Mouse (Mus musculus): ENCODE results near the gene Acox1. TPM values are rescaled to one million over a fixed set of nuclear protein-coding genes. Genes with fewer than 3 reads are reported as not detected.

The Acox1 gene
- polyA plus RNA-seq (2015; fragmentation: Nextera tagmentation; extraction: Ambion mirVana): 63.3 and 67.6 TPM in 2 replicates

DNA sequence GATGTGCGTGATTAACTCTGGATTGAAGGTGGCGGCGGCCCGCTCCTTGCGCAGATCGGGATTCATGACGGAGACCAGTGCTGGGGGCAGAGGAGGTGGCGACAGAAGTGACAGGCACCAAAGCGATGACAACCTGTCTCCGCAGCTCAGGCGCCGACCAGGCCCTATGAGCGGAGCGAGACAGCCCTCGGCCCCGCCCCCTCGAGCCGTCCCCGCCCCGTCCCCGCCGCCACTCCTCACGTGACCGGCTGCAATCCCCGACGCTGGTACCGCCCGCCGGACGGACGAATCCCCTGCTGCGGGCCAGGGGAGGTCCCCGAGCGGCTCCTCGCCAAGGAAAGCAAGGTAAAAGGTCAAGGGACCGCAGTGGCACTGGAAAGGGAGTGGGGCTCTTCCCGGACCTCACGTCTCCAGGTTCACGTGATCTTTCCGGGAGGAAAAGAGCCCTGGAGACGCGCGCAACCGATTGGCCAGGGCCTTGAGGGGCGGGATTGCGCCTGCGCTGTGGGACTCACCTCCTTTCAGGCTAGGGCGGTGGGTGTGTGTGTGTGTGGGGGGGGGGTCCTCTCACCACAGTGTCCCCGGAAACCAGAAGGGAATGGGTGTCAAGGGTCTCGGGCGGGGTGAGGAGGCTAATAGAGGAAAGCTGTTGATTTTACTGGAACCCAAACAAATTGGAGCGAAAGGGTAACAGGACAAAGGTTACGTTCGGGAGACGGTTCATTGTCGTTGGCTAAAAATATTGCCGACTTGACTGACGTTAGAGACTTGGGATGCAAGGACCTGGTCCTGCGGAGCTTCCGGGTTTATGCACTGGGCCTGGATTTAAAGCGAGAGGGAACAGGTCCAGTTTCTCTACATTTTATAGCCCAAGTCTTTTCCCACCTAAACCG, at the start of gene Acox1, which contains the start of gene Ten1:
TSS of gene Acox1 (minus strand) at position 407 of the 893 bp plus-strand sequence.
TSS of gene Ten1 (plus strand) at position 217 of the 893 bp plus-strand sequence.

DNA sequence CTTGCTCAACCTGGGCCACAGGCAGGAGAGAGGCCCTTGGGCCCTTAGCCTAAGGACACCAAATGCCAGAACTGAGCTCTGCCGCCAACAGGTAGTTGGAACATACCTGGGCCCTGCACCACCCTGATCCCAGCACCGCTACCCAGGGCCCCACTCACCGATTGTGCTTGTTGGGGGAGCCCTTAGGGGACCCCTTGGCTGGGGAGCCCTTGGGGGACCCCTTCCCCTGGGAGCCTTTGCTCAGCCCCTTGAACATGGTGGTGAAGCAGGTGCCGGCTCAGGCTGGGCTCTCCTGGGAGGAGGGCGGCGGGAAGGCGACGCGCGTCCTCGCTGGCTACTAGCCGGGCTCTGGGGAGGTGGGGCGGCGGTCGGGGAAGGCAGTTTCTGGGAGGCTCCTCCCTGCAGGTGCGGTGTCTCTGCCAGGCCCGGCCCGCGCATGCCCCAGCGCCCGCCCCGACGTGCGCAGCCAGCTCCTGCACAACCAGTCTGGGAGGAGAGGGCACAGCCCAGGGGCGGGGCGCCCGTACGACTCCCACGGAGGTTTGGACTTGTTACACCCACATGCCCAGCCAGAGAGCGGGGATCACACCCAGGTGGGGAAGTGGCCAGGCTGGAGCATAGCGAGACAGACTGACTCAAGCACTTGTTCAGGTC, 39.0 kb upstream of the Acox1 start, which contains the start of gene Evpl:
TSS of gene Evpl (minus strand) at position 336 of the 654 bp plus-strand sequence.

DNA sequence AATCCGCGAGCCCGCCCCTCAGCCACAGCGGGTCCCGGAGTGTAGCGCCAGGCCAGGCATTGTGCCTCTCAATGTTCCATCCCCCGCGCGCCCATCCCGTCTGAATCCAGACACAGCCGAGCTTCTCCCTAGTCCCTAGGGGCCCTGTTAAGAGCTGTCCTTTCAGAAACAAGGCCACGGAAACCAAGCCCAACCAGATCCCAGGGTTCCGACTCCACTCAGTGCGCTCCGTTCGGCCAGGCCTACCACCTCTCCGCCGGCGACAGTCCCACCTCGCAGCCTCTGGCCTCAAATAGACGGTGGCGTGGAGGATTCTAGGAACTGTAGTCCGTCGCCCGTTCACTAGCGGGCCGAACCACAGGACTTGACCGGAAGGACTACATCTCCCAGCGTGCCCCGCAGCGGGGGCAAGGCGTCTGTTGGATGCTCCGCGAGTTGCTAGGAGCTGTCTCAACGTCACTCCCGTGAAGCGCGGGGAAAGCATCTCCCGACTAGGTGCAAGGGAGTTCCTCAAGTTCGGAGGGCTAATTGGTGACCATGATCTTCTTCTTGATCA, 30.9 kb downstream of the Acox1 start, which contains the start of gene Fbf1:
TSS of gene Fbf1 (minus strand) at position 283 of the 556 bp plus-strand sequence.

DNA sequence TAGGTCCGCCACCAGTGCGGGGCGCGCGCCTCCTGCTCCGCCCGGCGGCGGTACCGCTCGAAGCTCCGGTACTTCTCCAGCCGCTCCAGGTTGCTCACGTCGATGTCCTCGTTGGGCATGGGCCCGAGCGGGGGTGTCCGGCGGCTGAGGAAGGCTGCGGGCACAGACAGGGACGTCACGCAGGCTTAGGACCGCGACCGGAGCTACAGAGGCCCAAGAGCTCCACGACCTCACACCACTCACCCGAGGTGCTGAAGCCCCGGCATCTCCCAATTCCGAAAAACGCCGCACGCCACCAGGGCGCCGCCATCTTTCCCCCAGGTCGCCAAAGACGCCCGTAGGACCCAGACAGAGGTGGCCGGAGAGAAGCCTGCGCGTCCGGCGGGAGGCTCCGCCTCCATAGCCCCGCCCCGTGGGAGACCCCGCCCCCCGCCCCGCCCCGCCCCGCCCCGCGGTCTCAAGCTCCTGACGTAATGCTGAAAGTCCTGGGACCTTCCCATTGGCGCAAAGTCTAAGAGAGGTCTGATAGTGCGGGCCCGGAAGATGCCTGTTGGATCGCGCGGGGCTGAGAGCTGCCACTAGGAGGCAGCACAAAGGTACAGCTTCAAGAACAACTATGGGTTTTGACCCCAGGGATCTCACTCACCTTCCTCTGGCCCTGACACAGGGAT, 60.2 kb downstream of the Acox1 start, which contains the start of gene Mrpl38:
TSS of gene Mrpl38 (minus strand) at position 401 of the 671 bp plus-strand sequence.

DNA sequence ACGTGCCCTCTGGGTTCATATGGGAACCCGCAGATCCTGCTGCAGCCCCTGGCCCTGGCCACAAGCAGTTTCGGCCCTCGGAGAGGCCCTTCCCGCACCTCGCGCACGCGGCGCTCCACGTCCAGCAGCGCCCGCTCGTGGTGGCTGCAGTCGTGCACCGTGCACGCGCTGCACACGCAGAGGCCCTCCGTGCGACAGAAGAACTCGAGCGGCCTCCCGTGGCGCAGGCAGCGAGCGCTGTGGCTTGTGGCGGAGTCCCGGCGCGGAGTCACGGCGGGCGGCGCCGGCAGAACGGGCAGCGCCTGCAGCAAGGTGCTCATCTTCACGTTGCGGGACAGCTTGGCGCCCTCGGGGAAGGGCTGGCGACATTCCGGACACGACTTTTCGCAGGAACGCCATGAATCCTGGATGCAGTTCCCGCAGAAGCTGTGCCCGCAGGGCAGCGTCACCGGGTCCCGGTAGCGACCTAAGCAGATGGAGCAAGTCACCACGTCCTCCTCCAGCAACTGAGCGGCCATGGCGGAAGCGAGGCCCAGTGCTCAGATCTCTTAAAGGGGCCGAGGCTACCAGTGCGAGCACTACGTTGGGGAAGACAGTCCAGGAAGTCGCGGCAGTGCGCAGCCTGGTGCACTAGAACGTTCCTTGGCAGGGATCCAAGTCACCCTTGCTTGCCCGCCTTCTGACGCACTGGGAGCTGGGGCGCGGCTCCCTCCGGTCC, 68.2 kb downstream of the Acox1 start, which contains the start of gene Trim65:
TSS of gene Trim65 (minus strand) at position 641 of the 718 bp plus-strand sequence.

DNA sequence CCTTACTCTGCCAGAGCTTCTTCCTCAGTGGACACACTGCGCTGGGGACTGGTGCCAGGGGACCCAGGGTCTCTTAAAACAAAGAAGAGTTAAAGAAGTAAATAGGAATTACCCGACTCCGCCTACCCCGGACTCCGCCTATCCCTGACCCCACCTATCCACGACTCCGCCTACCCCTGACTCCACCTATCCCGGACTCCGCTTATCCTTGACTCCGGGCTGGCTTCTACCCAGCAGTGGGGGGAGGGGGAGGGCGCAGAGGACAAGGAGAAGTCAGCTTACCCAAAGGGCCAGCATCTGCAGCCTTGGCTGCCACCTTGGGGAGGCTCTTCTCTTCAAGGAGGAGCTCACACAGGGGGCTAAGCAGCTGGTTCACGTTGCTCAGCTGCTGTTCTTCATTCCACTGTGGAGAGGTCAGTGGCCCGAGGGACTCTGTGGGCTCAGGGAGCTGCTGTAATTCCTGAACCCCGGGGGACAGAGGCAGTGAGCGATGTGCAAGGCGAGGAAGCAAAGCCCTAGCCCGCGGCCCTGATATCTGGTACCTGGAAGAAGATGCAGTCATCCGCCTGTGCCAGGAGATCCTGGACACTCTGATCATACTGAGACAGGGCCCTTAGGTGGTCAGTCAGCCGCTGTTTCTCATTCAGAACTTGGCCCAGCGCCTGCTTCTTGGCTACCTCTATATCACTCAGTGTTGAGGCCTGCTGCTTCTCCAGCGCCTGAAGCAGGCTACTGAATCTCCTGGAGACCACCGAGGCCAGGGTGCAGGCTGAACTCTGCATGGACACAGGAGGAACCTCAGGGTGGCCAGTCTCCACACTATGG, 71.5 kb downstream of the Acox1 start, which contains the start of gene Trim47:
TSS of gene Trim47 (minus strand) at position 55 of the 825 bp plus-strand sequence.

Other genes starting within 250 kb of the Acox1 start
- 3.0 and 3.2 TPM in 2 replicates for gene Itgb4, start 224.3 kb downstream of the Acox1 start, polyA plus RNA-seq (2015; fragmentation: Nextera tagmentation; extraction: Ambion mirVana)
- gene Galk1, start 186.3 kb downstream of the Acox1 start, polyA plus RNA-seq (2015; fragmentation: Nextera tagmentation; extraction: Ambion mirVana): 56.4 and 56.8 TPM in 2 replicates
- gene H3f3b, start 171.1 kb downstream of the Acox1 start, polyA plus RNA-seq (2015; fragmentation: Nextera tagmentation; extraction: Ambion mirVana): 1,032 and 1,124 TPM in 2 replicates
- gene Unk, start 168.7 kb downstream of the Acox1 start, polyA plus RNA-seq (2015; fragmentation: Nextera tagmentation; extraction: Ambion mirVana): 22.2 and 24.0 TPM in 2 replicates
- gene Unc13d, start 121.1 kb downstream of the Acox1 start, polyA plus RNA-seq (2015; fragmentation: Nextera tagmentation; extraction: Ambion mirVana): 1.1 and 1.3 TPM in 2 replicates
- 202 and 232 TPM in 2 replicates for gene Wbp2, start 112.0 kb downstream of the Acox1 start, polyA plus RNA-seq (2015; fragmentation: Nextera tagmentation; extraction: Ambion mirVana)
- gene Trim47, start 71.8 kb downstream of the Acox1 start, polyA plus RNA-seq (2015; fragmentation: Nextera tagmentation; extraction: Ambion mirVana): 13.7 and 14.9 TPM in 2 replicates
- 3.1 and 3.7 TPM in 2 replicates for gene Trim65, start 67.9 kb downstream of the Acox1 start, polyA plus RNA-seq (2015; fragmentation: Nextera tagmentation; extraction: Ambion mirVana)
- gene Mrpl38, start 60.2 kb downstream of the Acox1 start, polyA plus RNA-seq (2015; fragmentation: Nextera tagmentation; extraction: Ambion mirVana): 79.1 and 86.5 TPM in 2 replicates
- 25.2 and 31.7 TPM in 2 replicates for gene Fbf1, start 30.9 kb downstream of the Acox1 start, polyA plus RNA-seq (2015; fragmentation: Nextera tagmentation; extraction: Ambion mirVana)
- gene Ten1, start 190 bp downstream of the Acox1 start, polyA plus RNA-seq (2015; fragmentation: Nextera tagmentation; extraction: Ambion mirVana): 56.7 and 57.3 TPM in 2 replicates
- gene Evpl, start 39.0 kb upstream of the Acox1 start, polyA plus RNA-seq (2015; fragmentation: Nextera tagmentation; extraction: Ambion mirVana): 2.0 and 2.2 TPM in 2 replicates
- 51.9 and 55.5 TPM in 2 replicates for gene Srp68, start 75.2 kb upstream of the Acox1 start, polyA plus RNA-seq (2015; fragmentation: Nextera tagmentation; extraction: Ambion mirVana)
- gene Galr2, start 81.9 kb upstream of the Acox1 start, polyA plus RNA-seq (2015; fragmentation: Nextera tagmentation; extraction: Ambion mirVana): 0.41 and 0.54 TPM in 2 replicates
- gene Exoc7, start 108.2 kb upstream of the Acox1 start, polyA plus RNA-seq (2015; fragmentation: Nextera tagmentation; extraction: Ambion mirVana): 102 and 125 TPM in 2 replicates
- gene Foxj1, start 136.4 kb upstream of the Acox1 start, polyA plus RNA-seq (2015; fragmentation: Nextera tagmentation; extraction: Ambion mirVana): 12.5 and 13.7 TPM in 2 replicates
- gene Rnf157, start 214.0 kb upstream of the Acox1 start, polyA plus RNA-seq (2015; fragmentation: Nextera tagmentation; extraction: Ambion mirVana): 82.3 and 90.2 TPM in 2 replicates
- 26.5 and 32.7 TPM in 2 replicates for gene Ubald2, start 235.0 kb upstream of the Acox1 start, polyA plus RNA-seq (2015; fragmentation: Nextera tagmentation; extraction: Ambion mirVana)

All from neural tube, postnatal 0 days (tissue).